Mouse (Mus musculus) neural tube, embryonic 15.5 days (tissue): ENCODE results near the gene Mc1r. TPM values are rescaled to one million over a fixed set of nuclear protein-coding genes. Genes with fewer than 3 reads are reported as not detected.
"Not testable (repeated sequence)": the region's sequence is repeated elsewhere in the genome, so short reads cannot be mapped to it uniquely, and the experiment has no call there.

ENCODE experiments used
- ATAC-seq: fragments of 200-750 bp; cut with Nextera tagmentation; 2 replicates; pipeline ENCODE4 v1.8.0; 2017; ENCODE audit warnings: mild to moderate bottlenecking, moderate TSS enrichment, moderate library complexity; ENCODE audit not compliant: low FRiP score
- H3K27ac ChIP-seq: fragments of 300-500 bp; sonication (generic); replicated peaks from 2 replicates; pipeline ENCODE4 v1.5.1; 2015; ENCODE audit warnings: mild to moderate bottlenecking, inconsistent platforms
- H3K27me3 ChIP-seq: fragments of 300-500 bp; sonication (generic); replicated peaks from 2 replicates; pipeline ENCODE4 v1.6.1; 2015; ENCODE audit warnings: inconsistent platforms
- H3K36me3 ChIP-seq: fragments of 300-500 bp; sonication (generic); 2 replicates; pipeline ENCODE4 v1.6.1; 2015; ENCODE audit warnings: inconsistent platforms
- H3K4me1 ChIP-seq: fragments of 300-500 bp; sonication (generic); 2 replicates; pipeline ENCODE4 v1.6.1; 2015; ENCODE audit warnings: inconsistent platforms
- H3K4me2 ChIP-seq: fragments of 300-500 bp; sonication (generic); 2 replicates; pipeline ENCODE4 v1.6.1; 2015; ENCODE audit warnings: inconsistent platforms, mild to moderate bottlenecking, moderate library complexity
- H3K4me3 ChIP-seq: fragments of 300-500 bp; sonication (generic); replicated peaks from 2 replicates; pipeline ENCODE4 v1.5.1; 2015; ENCODE audit warnings: mild to moderate bottlenecking, inconsistent platforms
- H3K9ac ChIP-seq: fragments of 300-500 bp; sonication (generic); replicated peaks from 2 replicates; pipeline ENCODE4 v1.6.1; 2015; ENCODE audit warnings: mild to moderate bottlenecking, inconsistent platforms
- H3K9me3 ChIP-seq: fragments of 300-500 bp; sonication (generic); replicated peaks from 2 replicates; pipeline ENCODE4 v1.6.1; 2016; ENCODE audit warnings: inconsistent platforms
- WGBS: fragments of 180-500 bp; shearing (Covaris S2); methylation state at CpG from one replicate; pipeline ENCODE4 v1.1.7; 2015; ENCODE audit warnings: mixed read lengths; 5-methylcytosine and 5-hydroxymethylcytosine counted together
- polyA plus RNA-seq: library from polyadenylated mRNA; unstranded; fragments of >200 nt; fragmentation: Nextera tagmentation; extraction: Ambion mirVana; gene quantifications from 2 replicates; pipeline ENCODE4 v1.2.1, GENCODE M21; 2015

Gene Mc1r
- polyA plus RNA-seq, 1 experiment from 2014 or later, result 0.20 TPM

GRCm38 (mm10) chr8:123441788-123442187 lies 34.9 kb downstream of the Mc1r start:
- Histone ChIP-seq H3K9me3 (no peaks in the 10 kb centered on the region), H3K4me2 (no peak overlapping the region), H3K4me3 (no peak overlapping the region), H3K27ac (no peak overlapping the region), H3K27me3 (no peaks in the 10 kb centered on the region), H3K4me1 (peaks cover 11% of the 10 kb centered on the region), H3K36me3 (no peaks in the 10 kb centered on the region), H3K9ac (no peak overlapping the region)
- no peak for ATAC-seq
- 97% methylated on average over 2 of the region's 2 CpGs for WGBS

DNA sequence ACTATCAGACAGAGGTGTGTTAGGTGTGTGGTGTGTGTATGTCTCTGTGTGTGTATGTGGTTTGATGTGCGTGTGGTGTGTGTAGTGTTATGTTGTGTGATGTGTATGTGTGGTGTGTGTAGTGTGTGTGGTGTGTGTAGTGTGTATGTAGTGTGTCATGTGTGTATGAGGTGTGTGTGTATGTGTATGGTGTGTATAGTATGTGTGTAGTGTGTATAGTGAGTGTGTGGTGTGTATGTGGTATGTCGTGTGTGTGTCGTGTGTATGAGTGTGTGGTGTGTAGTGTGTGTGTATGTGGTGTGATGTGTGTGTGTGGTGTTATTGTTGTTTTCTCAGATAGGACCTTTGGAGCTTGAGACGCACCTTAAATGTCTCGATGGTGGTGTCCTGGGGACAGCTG lies 35.4 kb downstream of the Mc1r start:
- peak; percentile 29 for ATAC-seq
- Histone ChIP-seq H3K4me2 (peak overlapping the region; percentile 68), H3K9ac (no peak overlapping the region), H3K4me1 (peaks cover 11% of the 10 kb centered on the region), H3K27ac (peak overlapping the region; percentile 87; the same call in 1 of the 2 replicates), H3K36me3 (no peaks in the 10 kb centered on the region), H3K9me3 (no peaks in the 10 kb centered on the region), H3K27me3 (no peaks in the 10 kb centered on the region), H3K4me3 (peak overlapping the region; percentile 69)
- WGBS, result 84% methylated on average over 5 of the region's 5 CpGs

- ATAC-seq, result peak; percentile 96
- H3K4me1 ChIP-seq, result peaks cover 11% of the 10 kb centered on the region
- no peaks in the 10 kb centered on the region for H3K27me3 ChIP-seq
- 1% methylated on average over 41 of the region's 41 CpGs for WGBS
- peak overlapping the region; percentile 68 for H3K4me2 ChIP-seq
- H3K9me3 ChIP-seq, result no peaks in the 10 kb centered on the region
- peak overlapping the region; percentile 69 for H3K4me3 ChIP-seq
- H3K9ac ChIP-seq, result peak overlapping the region; percentile 81
- no peaks in the 10 kb centered on the region for H3K36me3 ChIP-seq
- H3K27ac ChIP-seq, result peak overlapping the region; percentile 87
Measured at GRCm38 (mm10) chr8:123442871-123443575, 36.1 kb downstream of the Mc1r start.

- Histone ChIP-seq H3K27me3 (no peaks in the 10 kb centered on the region), H3K9ac (peak overlapping the region; percentile 81), H3K4me3 (peak overlapping the region; percentile 69), H3K9me3 (no peaks in the 10 kb centered on the region), H3K36me3 (no peaks in the 10 kb centered on the region), H3K27ac (peak overlapping the region; percentile 87), H3K4me1 (peaks cover 11% of the 10 kb centered on the region), H3K4me2 (peak overlapping the region; percentile 68)
- no peak for ATAC-seq
- WGBS, result 41% methylated on average over 4 of the region's 4 CpGs
Measured at GRCm38 (mm10) chr8:123443576-123443921, 36.6 kb downstream of the Mc1r start.

DNA sequence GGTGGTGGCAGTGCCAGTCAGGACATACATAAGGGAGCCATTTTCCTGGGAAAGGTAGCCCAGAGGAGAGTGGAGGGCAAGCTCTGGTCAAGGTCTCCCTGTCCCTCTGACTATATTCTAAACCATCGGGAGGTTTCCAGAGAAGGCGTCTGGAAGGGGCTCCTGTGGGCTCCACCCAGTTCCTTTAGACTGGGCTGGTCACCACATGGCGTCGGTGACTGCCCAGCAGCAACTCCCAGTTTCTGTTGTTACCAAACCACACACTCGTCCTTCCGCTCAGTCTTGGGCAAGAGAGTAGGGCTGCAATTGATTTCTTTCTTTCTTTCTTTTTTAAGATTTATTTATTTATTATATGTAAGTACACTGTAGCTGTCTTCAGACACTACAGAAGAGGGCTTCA lies 37.2 kb downstream of the Mc1r start:
- no peak overlapping the region for H3K27ac ChIP-seq
- peak overlapping the region; percentile 69; the same call in 1 of the 2 replicates for H3K4me3 ChIP-seq
- no peaks in the 10 kb centered on the region for H3K27me3 ChIP-seq
- peaks cover 11% of the 10 kb centered on the region for H3K4me1 ChIP-seq
- H3K9ac ChIP-seq, result peak overlapping the region; percentile 81; the same call in 1 of the 2 replicates
- 93% methylated on average over 6 of the region's 6 CpGs for WGBS
- H3K4me2 ChIP-seq, result peak overlapping the region; percentile 68
- no peak for ATAC-seq
- peaks cover 2% of the 10 kb centered on the region; the same call in 1 of the 2 replicates for H3K36me3 ChIP-seq
- H3K9me3 ChIP-seq, result no peaks in the 10 kb centered on the region

GRCm38 (mm10) chr8:123445981-123446380 lies 39.1 kb downstream of the Mc1r start:
- peaks cover 11% of the 10 kb centered on the region for H3K4me1 ChIP-seq
- no peak overlapping the region for H3K9ac ChIP-seq
- WGBS, result 86% methylated on average over 10 of the region's 10 CpGs
- no peaks in the 10 kb centered on the region for H3K9me3 ChIP-seq
- no peak overlapping the region for H3K27ac ChIP-seq
- ATAC-seq, result no peak
- H3K27me3 ChIP-seq, result no peaks in the 10 kb centered on the region
- H3K4me3 ChIP-seq, result no peak overlapping the region
- no peak overlapping the region for H3K4me2 ChIP-seq
- peaks cover 17% of the 10 kb centered on the region for H3K36me3 ChIP-seq

GRCm38 (mm10) chr8:123446799-123447198 lies 39.9 kb downstream of the Mc1r start:
- 93% methylated on average over 6 of the region's 6 CpGs for WGBS
- Histone ChIP-seq H3K9ac (no peak overlapping the region), H3K4me1 (peaks cover 11% of the 10 kb centered on the region), H3K4me3 (no peak overlapping the region), H3K36me3 (peaks cover 23% of the 10 kb centered on the region), H3K27ac (no peak overlapping the region), H3K4me2 (no peak overlapping the region), H3K9me3 (no peaks in the 10 kb centered on the region), H3K27me3 (no peaks in the 10 kb centered on the region)
- ATAC-seq, result no peak

- H3K4me2 ChIP-seq, result no peak overlapping the region
- H3K27ac ChIP-seq, result no peak overlapping the region
- H3K4me3 ChIP-seq, result no peak overlapping the region
- no peak overlapping the region for H3K9ac ChIP-seq
- H3K36me3 ChIP-seq, result peaks cover 58% of the 10 kb centered on the region
- H3K9me3 ChIP-seq, result no peaks in the 10 kb centered on the region
- ATAC-seq, result no peak
- WGBS, result 91% methylated on average over 5 of the region's 5 CpGs
- no peaks in the 10 kb centered on the region for H3K4me1 ChIP-seq
- no peaks in the 10 kb centered on the region for H3K27me3 ChIP-seq
Measured at GRCm38 (mm10) chr8:123450783-123451182, 43.9 kb downstream of the Mc1r start.

DNA sequence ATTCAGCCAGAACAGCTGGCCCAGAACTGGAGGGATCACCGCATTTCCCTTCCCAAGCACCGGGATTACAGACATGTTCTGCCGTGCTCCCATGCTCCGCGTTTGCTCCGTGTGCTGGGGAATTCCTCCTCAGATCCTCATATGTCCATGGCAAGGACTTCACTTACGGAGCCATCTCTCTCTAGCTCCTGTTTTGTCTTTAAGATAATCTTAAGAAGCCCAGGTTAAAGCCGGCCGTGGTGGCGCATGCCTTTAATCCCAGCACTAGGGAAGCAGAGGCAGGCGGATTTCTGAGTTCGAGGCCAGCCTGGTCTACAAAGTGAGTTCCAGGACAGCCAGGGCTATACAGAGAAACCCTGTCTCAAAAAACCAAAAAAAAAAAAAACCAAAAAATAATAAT lies 44.8 kb downstream of the Mc1r start:
- not testable (repeated sequence) for H3K9ac ChIP-seq, H3K9me3 ChIP-seq, ATAC-seq, H3K4me3 ChIP-seq, H3K27ac ChIP-seq, H3K4me2 ChIP-seq, H3K27me3 ChIP-seq, H3K4me1 ChIP-seq
- 95% methylated on average over 12 of the region's 12 CpGs for WGBS
- peaks cover 66% of the 10 kb centered on the region for H3K36me3 ChIP-seq

DNA sequence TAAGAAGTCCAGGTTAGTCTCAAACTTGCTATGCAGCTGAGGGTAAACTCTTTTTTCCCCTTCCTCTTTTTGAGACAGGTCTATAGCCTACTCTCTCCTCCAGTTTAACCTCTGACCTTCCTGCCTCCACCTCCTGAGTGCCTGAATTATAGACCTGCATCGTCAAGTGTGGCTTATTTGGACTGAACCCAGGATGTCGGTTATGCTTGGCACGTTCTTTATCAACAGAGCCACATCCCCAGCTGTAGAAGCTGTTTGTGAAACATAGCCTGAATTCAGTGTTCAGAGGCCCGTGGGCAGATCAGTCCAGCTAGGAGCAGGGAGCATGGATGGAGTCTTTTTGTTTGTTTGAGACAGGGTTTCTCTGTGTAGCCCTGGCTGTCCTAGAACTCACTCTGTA lies 45.2 kb downstream of the Mc1r start:
- no peaks in the 10 kb centered on the region for H3K27me3 ChIP-seq
- no peaks in the 10 kb centered on the region for H3K9me3 ChIP-seq
- no peak overlapping the region for H3K4me3 ChIP-seq
- WGBS, result 92% methylated on average over 4 of the region's 4 CpGs
- ATAC-seq, result no peak
- H3K4me2 ChIP-seq, result no peak overlapping the region
- peaks cover 70% of the 10 kb centered on the region for H3K36me3 ChIP-seq
- H3K9ac ChIP-seq, result no peak overlapping the region
- no peaks in the 10 kb centered on the region for H3K4me1 ChIP-seq
- no peak overlapping the region for H3K27ac ChIP-seq

GRCm38 (mm10) chr8:123453291-123453690 lies 46.4 kb downstream of the Mc1r start:
- Histone ChIP-seq H3K4me2 (no peak overlapping the region), H3K36me3 (peaks cover 81% of the 10 kb centered on the region)
- 85% methylated on average over 7 of the region's 7 CpGs for WGBS

GRCm38 (mm10) chr8:123453951-123454350 lies 47.0 kb downstream of the Mc1r start:
- H3K9me3 ChIP-seq, result no peaks in the 10 kb centered on the region
- H3K4me2 ChIP-seq, result no peak overlapping the region
- 94% methylated on average over 5 of the region's 5 CpGs for WGBS
- no peaks in the 10 kb centered on the region for H3K27me3 ChIP-seq
- H3K36me3 ChIP-seq, result peaks cover 87% of the 10 kb centered on the region
- H3K27ac ChIP-seq, result no peak overlapping the region
- no peak overlapping the region for H3K4me3 ChIP-seq
- no peak for ATAC-seq
- no peak overlapping the region for H3K9ac ChIP-seq
- no peaks in the 10 kb centered on the region for H3K4me1 ChIP-seq

More at GRCm38 (mm10) chr8:123453291-123453690, 46.4 kb downstream of the Mc1r start:
- Histone ChIP-seq H3K4me1 (no peaks in the 10 kb centered on the region), H3K9me3 (no peaks in the 10 kb centered on the region), H3K9ac (no peak overlapping the region), H3K4me3 (no peak overlapping the region), H3K27ac (no peak overlapping the region), H3K27me3 (no peaks in the 10 kb centered on the region)
- no peak for ATAC-seq
